Mouse (Mus musculus) limb, embryonic 12.5 days (tissue): ENCODE results near the gene Hyls1. TPM values are rescaled to one million over a fixed set of nuclear protein-coding genes. Genes with fewer than 3 reads are reported as not detected.
A peak's percentile ranks its signal among the peaks of the same experiment; 100 is the strongest.

Experiments used
- ATAC-seq: fragments of 200-750 bp; cut with Nextera tagmentation; 2 replicates; pipeline ENCODE4 v1.8.0; 2017; ENCODE audit warnings: low read depth, moderate TSS enrichment; ENCODE audit not compliant: insufficient number of reproducible peaks, insufficient read depth, low FRiP score, low TSS enrichment
- H3K27ac ChIP-seq: fragments of 300-500 bp; sonication (generic); 2 replicates; pipeline ENCODE4 v1.5.1; 2016; ENCODE audit warnings: mild to moderate bottlenecking, moderate library complexity
- H3K27me3 ChIP-seq: fragments of 300-500 bp; sonication (generic); 2 replicates; pipeline ENCODE4 v1.6.1; 2016; ENCODE audit warnings: mild to moderate bottlenecking, moderate library complexity
- H3K36me3 ChIP-seq: fragments of 300-500 bp; sonication (generic); 2 replicates; pipeline ENCODE4 v1.6.1; 2016; ENCODE audit warnings: mild to moderate bottlenecking, moderate library complexity
- H3K4me1 ChIP-seq: fragments of 300-500 bp; sonication (generic); replicated peaks from 2 replicates; pipeline ENCODE4 v1.6.1; 2016
- H3K4me2 ChIP-seq: fragments of 300-500 bp; sonication (generic); 2 replicates; pipeline ENCODE4 v1.6.1; 2016; ENCODE audit warnings: mild to moderate bottlenecking, moderate library complexity
- H3K4me3 ChIP-seq: fragments of 300-500 bp; sonication (generic); replicated peaks from 2 replicates; pipeline ENCODE4 v1.5.1; 2016; ENCODE audit warnings: mild to moderate bottlenecking
- H3K9ac ChIP-seq: fragments of 300-500 bp; sonication (generic); replicated peaks from 2 replicates; pipeline ENCODE4 v1.6.1; 2016; ENCODE audit warnings: mild to moderate bottlenecking, moderate library complexity
- H3K9me3 ChIP-seq: fragments of 300-500 bp; sonication (generic); 2 replicates; pipeline ENCODE4 v1.6.1; 2016; ENCODE audit warnings: mild to moderate bottlenecking, moderate library complexity
- WGBS: fragments of 180-500 bp; shearing (Covaris S2); methylation state at CpG from one replicate; pipeline ENCODE4 v1.1.7; 2016; 5-methylcytosine and 5-hydroxymethylcytosine counted together
- polyA plus RNA-seq: library from polyadenylated mRNA; unstranded; fragments of >200 nt; fragmentation: Nextera tagmentation; extraction: Ambion mirVana; gene quantifications from 2 replicates; pipeline ENCODE4 v1.2.1, GENCODE M21; 2016

Gene Hyls1
- polyA plus RNA-seq, 1 experiment from 2014 or later, result 23.2 TPM

GRCm38 (mm10) chr9:35522821-35523515 lies 47.2 kb downstream of the Hyls1 start:
- H3K4me3 ChIP-seq, result no peak overlapping the region
- ATAC-seq, result no peak
- 0 out of 2 replicates have a peak overlapping the region, but pooled peaks have one; percentile 32 for H3K4me2 ChIP-seq
- H3K27me3 ChIP-seq, result no peaks in the 10 kb centered on the region
- H3K27ac ChIP-seq, result peak overlapping the region; percentile 80
- H3K9me3 ChIP-seq, result no peaks in the 10 kb centered on the region
- WGBS, result 79% methylated on average over 1 of the region's 1 CpGs
- H3K36me3 ChIP-seq, result no peaks in the 10 kb centered on the region
- H3K4me1 ChIP-seq, result peaks cover 40% of the 10 kb centered on the region
- H3K9ac ChIP-seq, result no peak overlapping the region; the same call in 1 of the 2 replicates

GRCm38 (mm10) chr9:35522241-35522640 lies 48.0 kb downstream of the Hyls1 start:
- Histone ChIP-seq H3K4me1 (peaks cover 39% of the 10 kb centered on the region), H3K4me3 (no peak overlapping the region), H3K27me3 (no peaks in the 10 kb centered on the region), H3K4me2 (no peak overlapping the region), H3K27ac (no peak overlapping the region), H3K36me3 (no peaks in the 10 kb centered on the region), H3K9me3 (no peaks in the 10 kb centered on the region), H3K9ac (no peak overlapping the region)
- no peak for ATAC-seq
- WGBS, result 57% methylated on average over 2 of the region's 2 CpGs

GRCm38 (mm10) chr9:35520631-35521348 lies 49.4 kb downstream of the Hyls1 start:
- H3K4me1 ChIP-seq, result peaks cover 39% of the 10 kb centered on the region
- no peak for ATAC-seq
- no peaks in the 10 kb centered on the region for H3K9me3 ChIP-seq
- no peaks in the 10 kb centered on the region for H3K27me3 ChIP-seq
- H3K36me3 ChIP-seq, result no peaks in the 10 kb centered on the region
- 72% methylated on average over 6 of the region's 6 CpGs for WGBS
- H3K27ac ChIP-seq, result no peak overlapping the region
- no peak overlapping the region for H3K9ac ChIP-seq
- no peak overlapping the region for H3K4me3 ChIP-seq
- H3K4me2 ChIP-seq, result no peak overlapping the region

- Histone ChIP-seq H3K27ac (no peak within 1 kb of the TSS), H3K4me1 (peaks cover 22% of the 10 kb centered on the region), H3K27me3 (peaks cover 10% of the 10 kb centered on the region; the same call in 1 of the 2 replicates), H3K9ac (no peak within 1 kb of the TSS), H3K4me2 (no peak within 1 kb of the TSS), H3K4me3 (no peak within 1 kb of the TSS), H3K36me3 (no peaks in the 10 kb centered on the region), H3K9me3 (no peaks in the 10 kb centered on the region)
- 73% methylated on average over 3 of the region's 3 CpGs for WGBS
- ATAC-seq, result no peak
Observed at GRCm38 (mm10) chr9:35518169-35518568, 52.0 kb downstream of the Hyls1 start, which contains the start of gene Gm1113. Gene Gm1113 (minus strand): TSS chr9:35518269.

GRCm38 (mm10) chr9:35516711-35517110 lies 53.5 kb downstream of the Hyls1 start:
- H3K4me2 ChIP-seq, result no peak overlapping the region
- H3K27me3 ChIP-seq, result peaks cover 10% of the 10 kb centered on the region; the same call in 1 of the 2 replicates
- no peaks in the 10 kb centered on the region for H3K36me3 ChIP-seq
- H3K9me3 ChIP-seq, result no peaks in the 10 kb centered on the region
- ATAC-seq, result no peak
- peaks cover 15% of the 10 kb centered on the region for H3K4me1 ChIP-seq
- 91% methylated on average over 16 of the region's 16 CpGs for WGBS
- no peak overlapping the region for H3K27ac ChIP-seq
- H3K4me3 ChIP-seq, result no peak overlapping the region
- no peak overlapping the region for H3K9ac ChIP-seq

GRCm38 (mm10) chr9:35516182-35516581 lies 54.0 kb downstream of the Hyls1 start:
- ATAC-seq, result no peak
- no peak overlapping the region for H3K4me2 ChIP-seq
- H3K27me3 ChIP-seq, result peaks cover 10% of the 10 kb centered on the region; the same call in 1 of the 2 replicates
- WGBS, result 81% methylated on average over 5 of the region's 5 CpGs
- H3K36me3 ChIP-seq, result no peaks in the 10 kb centered on the region
- H3K27ac ChIP-seq, result no peak overlapping the region
- H3K4me3 ChIP-seq, result no peak overlapping the region
- no peak overlapping the region for H3K9ac ChIP-seq
- H3K9me3 ChIP-seq, result no peaks in the 10 kb centered on the region
- H3K4me1 ChIP-seq, result peaks cover 10% of the 10 kb centered on the region

- Histone ChIP-seq H3K27ac (no peak overlapping the region), H3K9me3 (no peaks in the 10 kb centered on the region), H3K27me3 (peaks cover 10% of the 10 kb centered on the region; the same call in 1 of the 2 replicates), H3K4me1 (peaks cover 3% of the 10 kb centered on the region), H3K9ac (no peak overlapping the region), H3K4me2 (no peak overlapping the region), H3K36me3 (no peaks in the 10 kb centered on the region), H3K4me3 (no peak overlapping the region)
- 73% methylated on average over 4 of the region's 4 CpGs for WGBS
- no peak for ATAC-seq
Observed at GRCm38 (mm10) chr9:35513900-35514299, 56.3 kb downstream of the Hyls1 start.

Other genes starting within 250 kb of the Hyls1 start
- gene Cdon, start 149.3 kb downstream of the Hyls1 start, polyA plus RNA-seq, result 19.9 and 25.0 TPM in 2 replicates
- gene Gm1113, start 52.1 kb downstream of the Hyls1 start, polyA plus RNA-seq, result not detected in 2 replicates
- 4.4 and 5.1 TPM in 2 replicates for gene Ddx25, start 11.9 kb downstream of the Hyls1 start, polyA plus RNA-seq
- 19.3 and 19.4 TPM in 2 replicates for gene Pus3, start 11.8 kb downstream of the Hyls1 start, polyA plus RNA-seq
- gene Pate2, start 114 bp downstream of the Hyls1 start, polyA plus RNA-seq, result 1.3 and 1.5 TPM in 2 replicates
- gene Pate4, start 41.5 kb upstream of the Hyls1 start, polyA plus RNA-seq, result not detected in 2 replicates
- gene Pate3, start 77.8 kb upstream of the Hyls1 start, polyA plus RNA-seq, result not detected in 2 replicates
- not detected in 2 replicates for gene Pate1, start 117.0 kb upstream of the Hyls1 start, polyA plus RNA-seq
- not detected in 2 replicates for gene Gm17677, start 170.7 kb upstream of the Hyls1 start, polyA plus RNA-seq
- gene Gm17727, start 207.7 kb upstream of the Hyls1 start, polyA plus RNA-seq, result not detected in 2 replicates
- gene Gm27235, start 219.7 kb upstream of the Hyls1 start, polyA plus RNA-seq, result not detected in 2 replicates
- not detected in 2 replicates for gene D730048I06Rik, start 219.7 kb upstream of the Hyls1 start, polyA plus RNA-seq